Mouse (Mus musculus) ES-Bruce4 (cell line): ENCODE results near the gene Il5ra. TPM values are rescaled to one million over a fixed set of nuclear protein-coding genes. Genes with fewer than 3 reads are reported as not detected.

Experiments used
- H3K27ac ChIP-seq: 2 replicates; pipeline ENCODE4 v1.5.1; 2012; ENCODE audit warnings: low read length, inconsistent platforms; ENCODE audit not compliant: insufficient read depth
- H3K27me3 ChIP-seq: 2 replicates; pipeline ENCODE4 v1.6.1; 2012; ENCODE audit warnings: mild to moderate bottlenecking, low read length, inconsistent platforms; ENCODE audit not compliant: control insufficient read depth, poor library complexity, insufficient read depth, severe bottlenecking
- H3K36me3 ChIP-seq: 2 replicates; pipeline ENCODE4 v1.6.1; 2012; ENCODE audit warnings: inconsistent platforms, mild to moderate bottlenecking, low read length, moderate library complexity; ENCODE audit not compliant: control insufficient read depth, poor library complexity, insufficient read depth, severe bottlenecking
- H3K4me1 ChIP-seq: one replicate; pipeline ENCODE4 v1.8.1; 2011; ENCODE audit warnings: low read length; ENCODE audit not compliant: control insufficient read depth, insufficient read depth
- H3K4me3 ChIP-seq: 2 replicates; pipeline ENCODE4 v1.5.1; 2011; ENCODE audit warnings: low read depth, mild to moderate bottlenecking, low read length
- H3K9ac ChIP-seq: 2 replicates; pipeline ENCODE4 v1.6.1; 2012; ENCODE audit warnings: low read depth, mild to moderate bottlenecking, inconsistent platforms; ENCODE audit not compliant: poor library complexity, severe bottlenecking
- H3K9me3 ChIP-seq: replicated peaks from 2 replicates; pipeline ENCODE4 v1.6.1; 2012; ENCODE audit warnings: mild to moderate bottlenecking, low read length, inconsistent platforms; ENCODE audit not compliant: control insufficient read depth, poor library complexity, insufficient read depth, severe bottlenecking
- CTCF ChIP-seq: IDR thresholded peaks from one replicate; pipeline ENCODE4 v1.8.1; 2011; ENCODE audit warnings: low read depth, low read length
- EP300 ChIP-seq: IDR thresholded peaks from 2 replicates; pipeline ENCODE4 v1.6.1; 2011; ENCODE audit warnings: low read depth, low read length; ENCODE audit not compliant: insufficient read depth
- POLR2A ChIP-seq: IDR thresholded peaks from one replicate; pipeline ENCODE4 v1.8.1; 2011; ENCODE audit warnings: low read length; ENCODE audit not compliant: insufficient read depth
- polyA plus RNA-seq: library from polyadenylated mRNA; stranded (reverse); fragments of >200 nt; gene quantifications from 2 replicates; pipeline ENCODE4 v1.2.4, GENCODE M21; 2011; ENCODE audit warnings: low read depth; ENCODE audit not compliant: missing spikeins, insufficient read depth, insufficient read length

Gene Il5ra
- polyA plus RNA-seq, 1 experiment, result not detected

- Histone ChIP-seq H3K9me3 (no peaks in the 10 kb centered on the region), H3K36me3 (no peaks in the 10 kb centered on the region), H3K9ac (no peak overlapping the region), H3K4me3 (no peak overlapping the region), H3K27ac (no peak overlapping the region), H3K4me1 (no peaks in the 10 kb centered on the region), H3K27me3 (no peaks in the 10 kb centered on the region; the same call in 1 of the 2 replicates)
- TF ChIP-seq CTCF (no peak), EP300 (no peak)
Observed at GRCm38 (mm10) chr6:106727703-106728102, 21.1 kb downstream of the Il5ra start.

GRCm38 (mm10) chr6:106726078-106726477 is 22.8 kb downstream of the Il5ra start:
- Histone ChIP-seq H3K9me3 (no peaks in the 10 kb centered on the region), H3K9ac (no peak overlapping the region), H3K36me3 (no peaks in the 10 kb centered on the region), H3K4me1 (no peaks in the 10 kb centered on the region), H3K27ac (no peak overlapping the region), H3K4me3 (no peak overlapping the region), H3K27me3 (no peaks in the 10 kb centered on the region)
- TF ChIP-seq POLR2A, result no peak
- TF ChIP-seq EP300, result no peak
- no peak for TF ChIP-seq CTCF

GRCm38 (mm10) chr6:106725642-106726041 is 23.2 kb downstream of the Il5ra start:
- TF ChIP-seq CTCF (no peak), POLR2A (no peak), EP300 (no peak)
- Histone ChIP-seq H3K9ac (no peak overlapping the region), H3K36me3 (no peaks in the 10 kb centered on the region), H3K9me3 (no peaks in the 10 kb centered on the region), H3K27ac (no peak overlapping the region), H3K4me3 (no peak overlapping the region), H3K4me1 (no peaks in the 10 kb centered on the region), H3K27me3 (no peaks in the 10 kb centered on the region)

- no peak for TF ChIP-seq EP300
- TF ChIP-seq POLR2A, result no peak
- TF ChIP-seq CTCF, result no peak
- Histone ChIP-seq H3K9ac (no peak overlapping the region), H3K4me3 (no peak overlapping the region), H3K4me1 (no peaks in the 10 kb centered on the region), H3K36me3 (no peaks in the 10 kb centered on the region), H3K27me3 (no peaks in the 10 kb centered on the region), H3K27ac (no peak overlapping the region), H3K9me3 (no peaks in the 10 kb centered on the region)
Observed at GRCm38 (mm10) chr6:106705506-106706035, 43.3 kb downstream of the Il5ra start.

- Histone ChIP-seq H3K9me3 (no peaks in the 10 kb centered on the region), H3K4me3 (no peak overlapping the region), H3K36me3 (no peaks in the 10 kb centered on the region), H3K27ac (no peak overlapping the region), H3K4me1 (no peaks in the 10 kb centered on the region), H3K27me3 (no peaks in the 10 kb centered on the region), H3K9ac (no peak overlapping the region)
- TF ChIP-seq CTCF (no peak), EP300 (no peak), POLR2A (no peak)
Observed at GRCm38 (mm10) chr6:106701931-106702330, 46.9 kb downstream of the Il5ra start.

- Histone ChIP-seq H3K9me3 (no peaks in the 10 kb centered on the region), H3K9ac (no peak overlapping the region), H3K36me3 (no peaks in the 10 kb centered on the region), H3K4me3 (no peak overlapping the region), H3K27ac (no peak overlapping the region), H3K27me3 (no peaks in the 10 kb centered on the region; the same call in 1 of the 2 replicates), H3K4me1 (no peaks in the 10 kb centered on the region)
- TF ChIP-seq CTCF (no peak), EP300 (no peak), POLR2A (no peak)
Observed at GRCm38 (mm10) chr6:106675581-106675980, 73.3 kb downstream of the Il5ra start.
